Mouse (Mus musculus): ENCODE data around the gene Wnt3a. TPM values are rescaled to one million over a fixed set of nuclear protein-coding genes. Genes with fewer than 3 reads are reported as not detected.
"Not testable (repeated sequence)": the region's sequence is repeated elsewhere in the genome, so short reads cannot be mapped to it uniquely, and the experiment has no call there.

Wnt3a gene
- total RNA-seq, 2 experiments from 2014 or later: not detected

GRCm38 (mm10) chr11:59226251-59226650 lies 64.3 kb downstream of the Wnt3a start:
- intact Hi-C loops (cut with DNase I): loop anchor here (2.0 to 5.0 kb wide), 2 partner anchors 17 to 34 kb away; partner anchors contain the start of genes 2310033P09Rik and Guk1
- DNase-seq: no peak

GRCm38 (mm10) chr11:59225167-59225566 lies 65.4 kb downstream of the Wnt3a start:
- intact Hi-C loops (cut with DNase I): loop anchor here (5.0 kb wide), 1 partner anchor 33 kb away; the partner anchor contains the start of gene Guk1
- DNase-seq: no peak

GRCm38 (mm10) chr11:59224470-59224869 lies 66.1 kb downstream of the Wnt3a start:
- intact Hi-C loops (cut with DNase I): no loop called here
- no peak for DNase-seq

- DNase-seq: no peak
- intact Hi-C loops (cut with DNase I): no loop called here
Observed at GRCm38 (mm10) chr11:59224025-59224424, 66.5 kb downstream of the Wnt3a start.

- DNase-seq: no peak
- intact Hi-C loops (cut with DNase I): no loop called here
Observed at GRCm38 (mm10) chr11:59222306-59222705, 68.2 kb downstream of the Wnt3a start.

GRCm38 (mm10) chr11:59221604-59222003 lies 68.9 kb downstream of the Wnt3a start:
- DNase-seq: no peak
- intact Hi-C loops (cut with DNase I): no loop called here

GRCm38 (mm10) chr11:59219064-59219463 lies 71.5 kb downstream of the Wnt3a start:
- intact Hi-C loops (cut with DNase I): no loop called here
- DNase-seq: no peak

- DNase-seq: no peak
- intact Hi-C loops (cut with DNase I): no loop called here
Observed at GRCm38 (mm10) chr11:59218389-59218998, 72.1 kb downstream of the Wnt3a start.

- no peak for DNase-seq
- intact Hi-C loops (cut with DNase I): no loop called here
Observed at GRCm38 (mm10) chr11:59216955-59217354, 73.6 kb downstream of the Wnt3a start.

GRCm38 (mm10) chr11:59212892-59213494 lies 77.6 kb downstream of the Wnt3a start:
- no peak for DNase-seq
- intact Hi-C loops (cut with DNase I): no loop called here

- DNase-seq; intact Hi-C loops (cut with DNase I): not testable (repeated sequence)
Observed at GRCm38 (mm10) chr11:59212320-59212719, 78.2 kb downstream of the Wnt3a start.

- intact Hi-C loops (cut with DNase I); DNase-seq: not testable (repeated sequence)
Observed at GRCm38 (mm10) chr11:59211561-59211960, 79.0 kb downstream of the Wnt3a start.

- intact Hi-C loops (cut with DNase I): no loop called here
- no peak for DNase-seq
Observed at GRCm38 (mm10) chr11:59210020-59210419, 80.5 kb downstream of the Wnt3a start.

- intact Hi-C loops (cut with DNase I): loop anchor here (2.0 to 10.0 kb wide), 2 partner anchors 17 to 255 kb away; partner anchors contain the start of genes Hist3h2a and Trim17
- DNase-seq: no peak
Observed at GRCm38 (mm10) chr11:59209580-59209979, 81.0 kb downstream of the Wnt3a start.

GRCm38 (mm10) chr11:59209003-59209441 lies 81.5 kb downstream of the Wnt3a start:
- intact Hi-C loops (cut with DNase I): loop anchor here (2.0 to 10.0 kb wide), 2 partner anchors 18 to 254 kb away; partner anchors contain the start of genes Hist3h2a and Trim17
- DNase-seq: peak; percentile 63 to 65

GRCm38 (mm10) chr11:59208153-59208831 lies 82.3 kb downstream of the Wnt3a start, which contains the start of gene 2310033P09Rik:
Gene 2310033P09Rik, plus strand, starts transcription at chr11:59208321.
- intact Hi-C loops (cut with DNase I): loop anchor here (2.0 to 10.0 kb wide), 2 partner anchors 19 to 253 kb away; partner anchors contain the start of genes Hist3h2a and Trim17
- DNase-seq: peak; percentile 93 to 95

GRCm38 (mm10) chr11:59202081-59202995 lies 88.2 kb downstream of the Wnt3a start, which contains the start of gene Mrpl55:
Gene Mrpl55, plus strand, starts transcription at chr11:59202486.
- DNase-seq: peak; percentile 92 to 96
- intact Hi-C loops (cut with DNase I): loop anchor here (10.0 kb wide), 1 partner anchor 248 kb away; the partner anchor contains the start of genes Hist3h2a and Trim17

- DNase-seq: no peak
- intact Hi-C loops (cut with DNase I): loop anchor here (10.0 kb wide), 1 partner anchor 247 kb away; the partner anchor contains the start of genes Hist3h2a and Trim17
Observed at GRCm38 (mm10) chr11:59201216-59202002, 89.1 kb downstream of the Wnt3a start.

All from heart, postnatal 36 days (tissue).